Mouse (Mus musculus) monocyte, adult 5-6 weeks (primary cell): ENCODE measurements around the gene Gid4. TPM values are rescaled to one million over a fixed set of nuclear protein-coding genes. Genes with fewer than 3 reads are reported as not detected.
"Not testable (repeated sequence)": the region's sequence is repeated elsewhere in the genome, so short reads cannot be mapped to it uniquely, and the experiment has no call there.

Experiments
- ATAC-seq: fragments of 153-309, 156-312 bp; replicated peaks from 2 replicates; pipeline ENCODE4 v1.8.0; 2017; ENCODE audit warnings: mild to moderate bottlenecking; ENCODE audit not compliant: low TSS enrichment, insufficient number of reproducible peaks, severe bottlenecking, poor library complexity, low FRiP score
- total RNA-seq: library from RNA; stranded (forward); fragments of 200-1000, 200-491, 200-594 nt; gene quantifications from 3 replicates; pipeline ENCODE4 v1.2.3, GENCODE M21; 2017

The Gid4 gene
- total RNA-seq, 1 experiment from 2014 or later: 8.1 TPM

GRCm38 (mm10) chr11:60422046-60422668, 5.2 kb downstream of the Gid4 start:
- no peak for ATAC-seq

GRCm38 (mm10) chr11:60423006-60423405, 6.1 kb downstream of the Gid4 start:
- ATAC-seq: no peak

GRCm38 (mm10) chr11:60426417-60426816, 9.5 kb downstream of the Gid4 start:
- ATAC-seq: no peak

- ATAC-seq: no peak
Observed at GRCm38 (mm10) chr11:60427628-60428027, 10.7 kb downstream of the Gid4 start.

GRCm38 (mm10) chr11:60433501-60433900, 16.6 kb downstream of the Gid4 start:
- no peak for ATAC-seq

- ATAC-seq: no peak
Observed at GRCm38 (mm10) chr11:60435133-60435532, 18.2 kb downstream of the Gid4 start.

GRCm38 (mm10) chr11:60436618-60437017, 19.7 kb downstream of the Gid4 start:
- ATAC-seq: no peak

GRCm38 (mm10) chr11:60439621-60440020, 22.7 kb downstream of the Gid4 start:
- ATAC-seq: not testable (repeated sequence)

- no peak for ATAC-seq
Observed at GRCm38 (mm10) chr11:60440176-60440575, 23.2 kb downstream of the Gid4 start.

GRCm38 (mm10) chr11:60442896-60443295, 26.0 kb downstream of the Gid4 start:
- ATAC-seq: no peak

- no peak for ATAC-seq
Observed at GRCm38 (mm10) chr11:60444007-60444406, 27.1 kb downstream of the Gid4 start.

GRCm38 (mm10) chr11:60454080-60454744, 37.3 kb downstream of the Gid4 start, which contains the start of gene Drg2:
Gene Drg2 (plus strand): TSS chr11:60454591.
- ATAC-seq: peak; percentile 97

- 0 out of 2 replicates have a peak, but pooled peaks have one; percentile 1 for ATAC-seq
Observed at GRCm38 (mm10) chr11:60454745-60455087, 37.8 kb downstream of the Gid4 start.

GRCm38 (mm10) chr11:60457973-60458372, 41.0 kb downstream of the Gid4 start:
- no peak for ATAC-seq

GRCm38 (mm10) chr11:60465943-60466380, 49.0 kb downstream of the Gid4 start:
- ATAC-seq: peak; percentile 47

GRCm38 (mm10) chr11:60469039-60469438, 52.1 kb downstream of the Gid4 start, which contains the start of gene Myo15:
Gene Myo15 (plus strand): TSS chr11:60469339.
- no peak for ATAC-seq

- ATAC-seq: no peak
Observed at GRCm38 (mm10) chr11:60470743-60471142, 53.8 kb downstream of the Gid4 start.

GRCm38 (mm10) chr11:60474534-60474933, 57.6 kb downstream of the Gid4 start:
- ATAC-seq: no peak

GRCm38 (mm10) chr11:60475668-60476362, 58.9 kb downstream of the Gid4 start:
- no peak for ATAC-seq

GRCm38 (mm10) chr11:60478121-60478520, 61.2 kb downstream of the Gid4 start:
- no peak for ATAC-seq
